Mouse (Mus musculus) stomach, embryonic 16.5 days (tissue): ENCODE data around the gene Prnp. TPM values are rescaled to one million over a fixed set of nuclear protein-coding genes. Genes with fewer than 3 reads are reported as not detected.

Experiments used
- ATAC-seq: fragments of 200-750 bp; cut with Nextera tagmentation; 2 replicates; pipeline ENCODE4 v1.8.0; 2017; ENCODE audit warnings: moderate number of reproducible peaks, moderate TSS enrichment; ENCODE audit not compliant: insufficient read depth, low FRiP score
- H3K27ac ChIP-seq: fragments of 300-500 bp; sonication (generic); 2 replicates; pipeline ENCODE4 v1.5.1; 2014; ENCODE audit warnings: low read length
- H3K27me3 ChIP-seq: fragments of 300-500 bp; sonication (generic); 2 replicates; pipeline ENCODE4 v1.6.1; 2014; ENCODE audit warnings: low read length, control low read depth, mixed read lengths; ENCODE audit not compliant: control insufficient read depth, insufficient read depth
- H3K36me3 ChIP-seq: fragments of 300-500 bp; sonication (generic); 2 replicates; pipeline ENCODE4 v1.6.1; 2014; ENCODE audit warnings: low read length; ENCODE audit not compliant: control insufficient read depth, insufficient read depth
- H3K4me1 ChIP-seq: fragments of 300-500 bp; sonication (generic); 2 replicates; pipeline ENCODE4 v1.6.1; 2014; ENCODE audit warnings: low read length, control low read depth, mixed read lengths; ENCODE audit not compliant: control insufficient read depth, insufficient read depth
- H3K4me2 ChIP-seq: fragments of 300-500 bp; sonication (generic); 2 replicates; pipeline ENCODE4 v1.6.1; 2014; ENCODE audit warnings: low read depth, low read length, mixed read lengths
- H3K4me3 ChIP-seq: fragments of 300-500 bp; sonication (generic); replicated peaks from 2 replicates; pipeline ENCODE4 v1.5.1; 2014; ENCODE audit warnings: mild to moderate bottlenecking, low read length
- H3K9ac ChIP-seq: fragments of 300-500 bp; sonication (generic); 2 replicates; pipeline ENCODE4 v1.6.1; 2014; ENCODE audit warnings: low read length
- H3K9me3 ChIP-seq: fragments of 300-500 bp; sonication (generic); replicated peaks from 2 replicates; pipeline ENCODE4 v1.6.1; 2016; ENCODE audit warnings: low read length, control low read depth; ENCODE audit not compliant: control insufficient read depth
- WGBS: fragments of 180-500 bp; shearing (Covaris S2); extraction: QIAGEN DNeasy Blood & Tissue Kit; methylation state at CpG from one replicate; pipeline ENCODE4 v1.1.7; 2014; 5-methylcytosine and 5-hydroxymethylcytosine counted together
- polyA plus RNA-seq: library from polyadenylated mRNA; unstranded; fragments of >200 nt; fragmentation: Nextera tagmentation; extraction: Ambion mirVana; gene quantifications from 2 replicates; pipeline ENCODE4 v1.2.1, GENCODE M21; 2015

The Prnp gene
- polyA plus RNA-seq, 1 experiment from 2014 or later: 73.5 TPM

DNA sequence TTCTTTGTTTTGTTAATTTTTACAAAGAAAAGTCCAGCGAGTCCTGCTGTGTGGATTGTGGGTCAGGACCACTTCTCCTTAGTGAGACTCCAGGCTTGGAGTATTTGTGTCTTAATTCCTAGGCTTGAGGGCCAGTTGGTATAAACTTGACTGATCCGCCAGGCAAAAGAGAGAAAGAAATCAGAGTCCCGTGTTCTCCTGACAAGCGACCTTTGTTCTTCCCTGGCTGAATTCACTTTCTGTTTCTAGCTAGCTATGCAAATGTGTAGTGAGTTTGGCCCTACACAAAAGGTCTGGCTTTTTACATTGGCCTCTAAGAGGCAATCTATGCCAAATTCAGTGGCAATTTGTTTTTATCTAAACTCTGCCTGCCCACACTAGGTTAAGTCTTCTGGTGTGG is 28.0 kb upstream of the Prnp start:
- no peaks in the 10 kb centered on the region for H3K27me3 ChIP-seq
- no peak overlapping the region for H3K27ac ChIP-seq
- H3K4me2 ChIP-seq: no peak overlapping the region
- no peak for ATAC-seq
- H3K9ac ChIP-seq: no peak overlapping the region
- no peaks in the 10 kb centered on the region for H3K36me3 ChIP-seq
- H3K4me1 ChIP-seq: no peaks in the 10 kb centered on the region
- no peaks in the 10 kb centered on the region for H3K9me3 ChIP-seq
- 63% methylated on average over 4 of the region's 4 CpGs for WGBS
- H3K4me3 ChIP-seq: no peak overlapping the region

DNA sequence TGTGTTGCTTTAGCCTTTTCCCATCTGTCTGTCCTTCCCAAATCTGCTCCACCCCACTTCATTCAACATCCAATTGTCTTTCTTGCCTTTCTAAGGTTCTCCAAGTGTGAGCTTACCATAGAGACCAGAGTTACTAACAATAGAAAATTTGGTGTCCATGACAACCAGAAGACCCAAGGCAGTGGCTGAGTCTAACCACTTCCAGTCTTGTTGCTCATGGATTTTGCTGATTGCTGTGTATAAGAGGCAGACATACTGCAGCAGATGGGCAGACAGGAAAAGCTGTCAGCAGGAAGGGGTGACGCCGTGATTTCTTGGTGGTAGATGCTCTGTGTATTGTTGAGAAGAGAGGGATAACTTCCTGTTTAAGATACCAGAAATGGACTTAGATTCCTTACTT is 26.6 kb upstream of the Prnp start:
- Histone ChIP-seq H3K4me1 (no peaks in the 10 kb centered on the region), H3K27me3 (no peaks in the 10 kb centered on the region), H3K4me2 (no peak overlapping the region), H3K36me3 (no peaks in the 10 kb centered on the region), H3K27ac (no peak overlapping the region), H3K9me3 (no peaks in the 10 kb centered on the region), H3K4me3 (no peak overlapping the region), H3K9ac (no peak overlapping the region)
- 47% methylated on average over 2 of the region's 2 CpGs for WGBS
- no peak for ATAC-seq

DNA sequence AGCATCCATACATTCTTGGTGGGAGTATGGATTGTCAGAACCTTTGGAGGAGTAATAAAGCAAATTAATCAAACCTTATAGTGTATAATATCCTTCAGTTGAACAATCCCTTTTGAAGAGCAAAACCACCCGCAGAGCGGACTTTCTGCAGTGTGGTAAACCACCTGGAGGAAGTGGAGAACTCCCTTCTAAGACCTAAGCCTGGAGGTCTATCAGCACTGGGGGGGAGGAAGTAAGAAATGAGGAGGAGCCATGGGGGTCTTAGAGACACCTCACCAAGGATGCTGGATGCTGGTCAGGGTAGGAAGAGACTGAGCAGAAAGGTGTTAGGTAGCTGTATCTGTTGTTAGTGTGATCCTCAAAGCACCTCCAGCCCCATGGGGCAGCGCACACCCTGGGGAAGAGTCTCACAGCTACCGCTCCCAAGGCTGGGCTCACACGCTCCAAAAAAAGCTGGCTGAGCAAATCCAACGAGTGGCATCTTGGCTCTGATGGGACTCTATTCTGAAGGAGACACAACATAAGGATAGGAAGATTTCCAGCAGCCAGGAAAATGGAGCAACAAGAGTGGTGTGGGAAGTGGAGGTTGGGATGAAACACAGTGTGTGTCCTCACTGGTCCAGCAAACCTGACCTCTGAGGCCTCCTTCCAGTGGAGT is 23.1 kb upstream of the Prnp start:
- no peak overlapping the region for H3K27ac ChIP-seq
- 80% methylated on average over 6 of the region's 6 CpGs for WGBS
- no peaks in the 10 kb centered on the region for H3K4me1 ChIP-seq
- H3K27me3 ChIP-seq: no peaks in the 10 kb centered on the region
- H3K4me2 ChIP-seq: no peak overlapping the region
- no peaks in the 10 kb centered on the region for H3K36me3 ChIP-seq
- no peaks in the 10 kb centered on the region for H3K9me3 ChIP-seq
- ATAC-seq: no peak
- no peak overlapping the region for H3K9ac ChIP-seq
- no peak overlapping the region for H3K4me3 ChIP-seq

DNA sequence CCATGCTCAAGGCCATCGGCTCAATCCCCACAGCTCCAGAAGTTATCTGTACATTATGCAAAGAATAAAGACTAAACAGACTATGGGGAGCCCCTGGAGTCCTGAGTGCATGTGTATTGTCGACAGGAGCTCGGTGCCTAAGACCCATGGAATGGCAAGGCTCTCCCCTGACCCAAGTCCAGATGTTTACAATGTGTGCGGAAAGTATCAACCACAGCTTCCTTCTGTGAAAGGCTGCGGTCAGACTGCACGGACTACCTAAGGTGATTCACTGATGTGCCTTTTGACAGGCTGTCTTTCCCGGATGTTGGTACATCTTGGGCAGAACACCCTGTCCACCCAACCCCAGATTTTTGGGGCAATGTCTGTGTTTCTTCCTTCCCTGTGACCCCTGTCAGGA is 21.5 kb upstream of the Prnp start:
- no peak overlapping the region for H3K4me3 ChIP-seq
- no peaks in the 10 kb centered on the region for H3K9me3 ChIP-seq
- H3K27me3 ChIP-seq: no peaks in the 10 kb centered on the region
- ATAC-seq: no peak
- no peaks in the 10 kb centered on the region for H3K36me3 ChIP-seq
- 50% methylated on average over 7 of the region's 7 CpGs for WGBS
- H3K27ac ChIP-seq: no peak overlapping the region
- no peaks in the 10 kb centered on the region for H3K4me1 ChIP-seq
- no peak overlapping the region for H3K9ac ChIP-seq
- no peak overlapping the region for H3K4me2 ChIP-seq

- Histone ChIP-seq H3K9me3 (no peaks in the 10 kb centered on the region), H3K27ac (0 out of 2 replicates have a peak overlapping the region, but pooled peaks have one; percentile 2), H3K36me3 (no peaks in the 10 kb centered on the region), H3K9ac (no peak overlapping the region), H3K4me1 (no peaks in the 10 kb centered on the region), H3K4me3 (no peak overlapping the region), H3K4me2 (no peak overlapping the region), H3K27me3 (no peaks in the 10 kb centered on the region)
- ATAC-seq: no peak
- WGBS: 42% methylated on average over 5 of the region's 5 CpGs
Measured at GRCm38 (mm10) chr2:131892534-131892933, 17.2 kb upstream of the Prnp start.

GRCm38 (mm10) chr2:131895106-131895505 is 14.6 kb upstream of the Prnp start:
- H3K36me3 ChIP-seq: no peaks in the 10 kb centered on the region
- H3K9ac ChIP-seq: no peak overlapping the region
- no peaks in the 10 kb centered on the region for H3K9me3 ChIP-seq
- H3K4me2 ChIP-seq: no peak overlapping the region
- ATAC-seq: no peak
- H3K4me3 ChIP-seq: no peak overlapping the region
- 56% methylated on average over 2 of the region's 2 CpGs for WGBS
- H3K4me1 ChIP-seq: no peaks in the 10 kb centered on the region
- no peaks in the 10 kb centered on the region for H3K27me3 ChIP-seq
- H3K27ac ChIP-seq: no peak overlapping the region

- Histone ChIP-seq H3K4me3 (no peak overlapping the region), H3K27me3 (no peaks in the 10 kb centered on the region), H3K4me1 (no peaks in the 10 kb centered on the region), H3K36me3 (no peaks in the 10 kb centered on the region), H3K9ac (no peak overlapping the region), H3K4me2 (no peak overlapping the region), H3K27ac (no peak overlapping the region), H3K9me3 (no peaks in the 10 kb centered on the region)
- no peak for ATAC-seq
- WGBS: 77% methylated on average over 4 of the region's 4 CpGs
Measured at GRCm38 (mm10) chr2:131896011-131896410, 13.7 kb upstream of the Prnp start.

DNA sequence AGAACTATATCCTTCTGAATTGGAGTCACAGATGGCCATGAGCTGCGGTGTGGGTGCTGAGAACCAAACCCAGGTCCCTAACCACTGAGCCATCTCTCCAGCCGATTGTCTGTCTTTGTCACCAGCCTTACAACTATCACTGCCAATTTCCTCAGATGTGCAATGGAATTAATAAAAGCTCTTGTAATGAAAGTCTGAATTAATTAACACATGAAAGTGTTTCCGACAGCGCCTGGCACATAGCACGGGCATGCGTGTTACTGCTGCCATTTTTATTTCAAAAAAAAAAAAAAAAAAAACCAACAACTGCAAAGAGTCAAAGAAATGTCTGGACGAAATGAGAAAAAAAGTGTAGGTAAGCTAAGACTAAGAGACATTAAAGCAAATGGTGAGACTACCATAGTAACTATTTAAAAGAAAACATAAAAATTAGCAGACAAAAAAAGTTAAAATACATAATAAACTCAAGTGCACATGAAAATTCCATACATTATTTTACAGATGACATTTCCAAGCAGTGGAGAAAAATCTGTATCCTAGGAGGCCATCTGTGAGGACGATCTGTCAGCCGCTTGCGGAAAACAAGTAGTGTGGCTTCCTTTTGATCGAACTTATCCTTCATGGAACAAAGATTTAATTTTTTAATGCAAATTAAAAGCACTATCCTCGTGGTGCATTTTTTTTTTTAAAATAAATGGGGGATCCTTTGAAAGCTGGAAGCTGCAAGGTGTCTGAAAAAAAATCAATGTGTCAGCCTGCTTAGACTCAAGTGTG is 12.2 kb upstream of the Prnp start:
- ATAC-seq: no peak
- H3K27ac ChIP-seq: no peak overlapping the region
- H3K4me1 ChIP-seq: no peaks in the 10 kb centered on the region
- WGBS: 88% methylated on average over 12 of the region's 12 CpGs
- H3K36me3 ChIP-seq: no peaks in the 10 kb centered on the region
- H3K9me3 ChIP-seq: no peaks in the 10 kb centered on the region
- no peak overlapping the region for H3K4me2 ChIP-seq
- H3K27me3 ChIP-seq: no peaks in the 10 kb centered on the region
- H3K9ac ChIP-seq: no peak overlapping the region
- no peak overlapping the region for H3K4me3 ChIP-seq

DNA sequence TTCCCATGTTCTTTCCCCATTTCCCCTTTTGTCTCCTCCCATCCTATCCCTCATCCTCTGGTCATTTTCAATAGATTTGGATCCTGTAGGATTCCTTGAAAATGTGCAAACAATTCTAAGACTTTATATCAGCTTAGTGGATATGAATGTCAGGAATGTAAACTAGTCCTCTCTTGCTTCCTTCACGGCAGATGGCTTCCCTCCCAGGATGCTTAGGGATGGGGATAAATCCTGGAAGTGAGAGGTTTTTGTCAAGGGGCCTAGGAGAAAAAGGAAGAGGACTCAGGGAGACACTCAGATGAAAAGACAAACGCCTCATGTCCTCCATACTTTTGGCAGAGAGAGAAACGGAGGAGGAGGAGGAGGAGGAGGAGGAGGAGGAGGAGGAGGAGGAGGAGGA is 7.3 kb upstream of the Prnp start:
- peak; percentile 71; the same call in 1 of the 2 replicates for ATAC-seq
- no peaks in the 10 kb centered on the region for H3K36me3 ChIP-seq
- H3K9me3 ChIP-seq: no peaks in the 10 kb centered on the region
- 14% methylated on average over 2 of the region's 3 CpGs for WGBS
- peak overlapping the region; percentile 81; the same call in 1 of the 2 replicates for H3K27ac ChIP-seq
- H3K4me2 ChIP-seq: no peak overlapping the region
- no peak overlapping the region for H3K9ac ChIP-seq
- H3K4me1 ChIP-seq: 0 out of 2 replicates have a peak, but pooled peaks cover 2% of the 10 kb centered on the region
- H3K27me3 ChIP-seq: no peaks in the 10 kb centered on the region
- H3K4me3 ChIP-seq: no peak overlapping the region
